Mouse (Mus musculus) stomach, embryonic 14.5 days (tissue): ENCODE data around the gene Gm45837. TPM values are rescaled to one million over a fixed set of nuclear protein-coding genes. Genes with fewer than 3 reads are reported as not detected.

Experiments
- ATAC-seq: fragments of 200-750 bp; cut with Nextera tagmentation; 2 replicates; pipeline ENCODE4 v1.8.0; 2017; ENCODE audit warnings: low read depth, moderate TSS enrichment; ENCODE audit not compliant: insufficient number of reproducible peaks, insufficient read depth, low FRiP score
- H3K27ac ChIP-seq: fragments of 300-500 bp; sonication (generic); 2 replicates; pipeline ENCODE4 v1.5.1; 2014; ENCODE audit warnings: mild to moderate bottlenecking, low read length, moderate library complexity, mixed read lengths
- H3K27me3 ChIP-seq: fragments of 300-500 bp; sonication (generic); 2 replicates; pipeline ENCODE4 v1.6.1; 2014; ENCODE audit warnings: low read length, control low read depth, mixed read lengths; ENCODE audit not compliant: control insufficient read depth, insufficient read depth
- H3K36me3 ChIP-seq: fragments of 300-500 bp; sonication (generic); 2 replicates; pipeline ENCODE4 v1.6.1; 2014; ENCODE audit warnings: mild to moderate bottlenecking, control low read depth, low read length, moderate library complexity, mixed read lengths; ENCODE audit not compliant: control insufficient read depth, insufficient read depth
- H3K4me1 ChIP-seq: fragments of 300-500 bp; sonication (generic); 2 replicates; pipeline ENCODE4 v1.6.1; 2014; ENCODE audit warnings: low read length, control low read depth, mixed read lengths; ENCODE audit not compliant: control insufficient read depth, insufficient read depth
- H3K4me2 ChIP-seq: fragments of 300-500 bp; sonication (generic); replicated peaks from 2 replicates; pipeline ENCODE4 v1.6.1; 2014; ENCODE audit warnings: low read depth, low read length, control low read depth
- H3K4me3 ChIP-seq: fragments of 300-500 bp; sonication (generic); 2 replicates; pipeline ENCODE4 v1.5.1; 2014; ENCODE audit warnings: low read depth, low read length, control low read depth
- H3K9ac ChIP-seq: fragments of 300-500 bp; sonication (generic); replicated peaks from 2 replicates; pipeline ENCODE4 v1.6.1; 2014; ENCODE audit warnings: low read depth, mild to moderate bottlenecking, control low read depth, low read length, moderate library complexity, mixed read lengths
- H3K9me3 ChIP-seq: fragments of 300-500 bp; sonication (generic); 2 replicates; pipeline ENCODE4 v1.6.1; 2016; ENCODE audit warnings: low read depth, low read length, control low read depth; ENCODE audit not compliant: control insufficient read depth
- whole genome bisulfite sequencing: fragments of 180-500 bp; shearing (Covaris S2); extraction: QIAGEN DNeasy Blood & Tissue Kit; methylation state at CpG from one replicate; pipeline ENCODE4 v1.1.7; 2014; 5-methylcytosine and 5-hydroxymethylcytosine counted together
- polyA plus RNA-seq: library from polyadenylated mRNA; unstranded; fragments of >200 nt; fragmentation: Nextera tagmentation; extraction: Ambion mirVana; gene quantifications from 2 replicates; pipeline ENCODE4 v1.2.1, GENCODE M21; 2014

Gene Gm45837
- polyA plus RNA-seq, 1 experiment from 2014 or later = 8.0 TPM

GRCm38 (mm10) chr7:101453296-101453695 lies 42.6 kb downstream of the Gm45837 start:
- no peak overlapping the region for H3K4me3 ChIP-seq
- 0 out of 2 replicates have a peak, but pooled peaks cover 9% of the 10 kb centered on the region for H3K27me3 ChIP-seq
- no peak overlapping the region for H3K9ac ChIP-seq
- no peaks in the 10 kb centered on the region for H3K4me1 ChIP-seq
- no peak overlapping the region for H3K27ac ChIP-seq
- no peak for ATAC-seq
- no peaks in the 10 kb centered on the region for H3K9me3 ChIP-seq
- 0 out of 2 replicates have a peak overlapping the region, but pooled peaks have one; percentile 0 for H3K4me2 ChIP-seq
- H3K36me3 ChIP-seq = no peaks in the 10 kb centered on the region
- 86% methylated on average over 3 of the region's 3 CpGs for WGBS

GRCm38 (mm10) chr7:101453725-101454124 lies 43.0 kb downstream of the Gm45837 start:
- Histone ChIP-seq H3K27me3 (0 out of 2 replicates have a peak, but pooled peaks cover 9% of the 10 kb centered on the region), H3K4me3 (no peak overlapping the region), H3K4me1 (no peaks in the 10 kb centered on the region), H3K36me3 (no peaks in the 10 kb centered on the region), H3K9ac (no peak overlapping the region), H3K9me3 (no peaks in the 10 kb centered on the region), H3K27ac (no peak overlapping the region), H3K4me2 (no peak overlapping the region)
- WGBS = 46% methylated on average over 8 of the region's 8 CpGs
- ATAC-seq = no peak

- H3K27ac ChIP-seq = no peak overlapping the region
- no peaks in the 10 kb centered on the region for H3K4me1 ChIP-seq
- 0 out of 2 replicates have a peak, but pooled peaks cover 9% of the 10 kb centered on the region for H3K27me3 ChIP-seq
- no peak overlapping the region for H3K9ac ChIP-seq
- no peaks in the 10 kb centered on the region for H3K9me3 ChIP-seq
- no peak overlapping the region for H3K4me2 ChIP-seq
- 84% methylated on average over 9 of the region's 9 CpGs for WGBS
- H3K36me3 ChIP-seq = no peaks in the 10 kb centered on the region
- no peak for ATAC-seq
- no peak overlapping the region for H3K4me3 ChIP-seq
Observed at GRCm38 (mm10) chr7:101454479-101454878, 43.8 kb downstream of the Gm45837 start.

- Histone ChIP-seq H3K9me3 (no peaks in the 10 kb centered on the region), H3K27ac (no peak overlapping the region), H3K27me3 (0 out of 2 replicates have a peak, but pooled peaks cover 9% of the 10 kb centered on the region), H3K36me3 (no peaks in the 10 kb centered on the region), H3K4me3 (no peak overlapping the region), H3K9ac (no peak overlapping the region), H3K4me2 (no peak overlapping the region), H3K4me1 (no peaks in the 10 kb centered on the region)
- no peak for ATAC-seq
- WGBS = 71% methylated on average over 6 of the region's 6 CpGs
Observed at GRCm38 (mm10) chr7:101455141-101455540, 44.5 kb downstream of the Gm45837 start.

GRCm38 (mm10) chr7:101456318-101456717 lies 45.6 kb downstream of the Gm45837 start:
- no peak for ATAC-seq
- 61% methylated on average over 4 of the region's 4 CpGs for WGBS
- H3K4me3 ChIP-seq = no peak overlapping the region
- 0 out of 2 replicates have a peak, but pooled peaks cover 9% of the 10 kb centered on the region for H3K27me3 ChIP-seq
- no peaks in the 10 kb centered on the region for H3K4me1 ChIP-seq
- H3K27ac ChIP-seq = no peak overlapping the region
- H3K9me3 ChIP-seq = no peaks in the 10 kb centered on the region
- no peak overlapping the region for H3K4me2 ChIP-seq
- H3K9ac ChIP-seq = no peak overlapping the region
- H3K36me3 ChIP-seq = no peaks in the 10 kb centered on the region

- H3K4me3 ChIP-seq = no peak overlapping the region
- H3K9me3 ChIP-seq = no peaks in the 10 kb centered on the region
- no peak overlapping the region for H3K4me2 ChIP-seq
- no peak overlapping the region for H3K27ac ChIP-seq
- ATAC-seq = no peak
- H3K36me3 ChIP-seq = no peaks in the 10 kb centered on the region
- no peak overlapping the region for H3K9ac ChIP-seq
- 48% methylated on average over 5 of the region's 5 CpGs for WGBS
- 0 out of 2 replicates have a peak, but pooled peaks cover 9% of the 10 kb centered on the region for H3K27me3 ChIP-seq
- H3K4me1 ChIP-seq = no peaks in the 10 kb centered on the region
Observed at GRCm38 (mm10) chr7:101456789-101457188, 46.1 kb downstream of the Gm45837 start.

- Histone ChIP-seq H3K36me3 (no peaks in the 10 kb centered on the region), H3K9ac (no peak overlapping the region), H3K27ac (no peak overlapping the region), H3K27me3 (0 out of 2 replicates have a peak, but pooled peaks cover 4% of the 10 kb centered on the region), H3K4me3 (no peak overlapping the region), H3K9me3 (no peaks in the 10 kb centered on the region), H3K4me2 (no peak overlapping the region), H3K4me1 (peaks cover under 1% of the 10 kb centered on the region; the same call in 1 of the 2 replicates)
- no peak for ATAC-seq
- 79% methylated on average over 5 of the region's 5 CpGs for WGBS
Observed at GRCm38 (mm10) chr7:101457283-101457682, 46.6 kb downstream of the Gm45837 start.

GRCm38 (mm10) chr7:101457801-101458200 lies 47.1 kb downstream of the Gm45837 start:
- no peaks in the 10 kb centered on the region for H3K9me3 ChIP-seq
- no peak overlapping the region for H3K4me3 ChIP-seq
- H3K27ac ChIP-seq = no peak overlapping the region; the same call in 1 of the 2 replicates
- H3K27me3 ChIP-seq = 0 out of 2 replicates have a peak, but pooled peaks cover 3% of the 10 kb centered on the region
- 49% methylated on average over 8 of the region's 8 CpGs for WGBS
- H3K9ac ChIP-seq = no peak overlapping the region
- ATAC-seq = no peak
- no peaks in the 10 kb centered on the region for H3K36me3 ChIP-seq
- H3K4me1 ChIP-seq = peaks cover 6% of the 10 kb centered on the region; the same call in 1 of the 2 replicates
- no peak overlapping the region for H3K4me2 ChIP-seq

GRCm38 (mm10) chr7:101458278-101458781 lies 47.6 kb downstream of the Gm45837 start:
- WGBS = 58% methylated on average over 4 of the region's 4 CpGs
- H3K9me3 ChIP-seq = no peaks in the 10 kb centered on the region
- peaks cover 6% of the 10 kb centered on the region; the same call in 1 of the 2 replicates for H3K4me1 ChIP-seq
- H3K27ac ChIP-seq = peak overlapping the region; percentile 10; the same call in 1 of the 2 replicates
- no peak overlapping the region for H3K4me2 ChIP-seq
- ATAC-seq = no peak
- H3K27me3 ChIP-seq = 0 out of 2 replicates have a peak, but pooled peaks cover 3% of the 10 kb centered on the region
- no peak overlapping the region for H3K9ac ChIP-seq
- H3K36me3 ChIP-seq = no peaks in the 10 kb centered on the region
- no peak overlapping the region for H3K4me3 ChIP-seq
